Mouse (Mus musculus): ENCODE results near the gene Mme.

Gene Mme

DNA sequence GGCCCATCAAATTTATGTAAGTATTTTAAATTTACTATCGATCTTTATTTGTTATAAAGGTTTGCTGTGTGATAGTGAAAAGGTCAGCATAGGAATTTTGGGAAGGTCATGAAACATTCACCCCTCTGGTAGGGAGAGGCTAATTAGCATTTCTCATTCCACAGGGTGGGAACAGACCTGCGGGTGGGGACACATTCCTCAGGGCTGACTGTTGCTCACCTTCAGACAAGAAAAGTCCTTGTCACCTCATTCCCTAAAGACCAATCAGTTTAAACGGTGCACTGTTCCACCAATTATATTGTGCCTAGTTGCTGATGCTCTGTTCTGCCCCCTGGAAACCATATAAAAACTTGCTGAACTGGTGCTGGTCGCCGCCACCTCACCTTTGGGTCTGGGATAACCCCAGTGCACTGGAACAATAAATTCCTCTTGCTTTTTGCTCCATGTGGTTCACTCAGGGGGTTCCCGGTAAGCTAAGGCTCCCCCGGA is at the start of gene Mme:
Mme (plus strand) TSS at position 439 of the 489 bp plus-strand sequence.
- no peak for DNase-seq (ENCODE audit: low spot score in 2 of 2)

DNA sequence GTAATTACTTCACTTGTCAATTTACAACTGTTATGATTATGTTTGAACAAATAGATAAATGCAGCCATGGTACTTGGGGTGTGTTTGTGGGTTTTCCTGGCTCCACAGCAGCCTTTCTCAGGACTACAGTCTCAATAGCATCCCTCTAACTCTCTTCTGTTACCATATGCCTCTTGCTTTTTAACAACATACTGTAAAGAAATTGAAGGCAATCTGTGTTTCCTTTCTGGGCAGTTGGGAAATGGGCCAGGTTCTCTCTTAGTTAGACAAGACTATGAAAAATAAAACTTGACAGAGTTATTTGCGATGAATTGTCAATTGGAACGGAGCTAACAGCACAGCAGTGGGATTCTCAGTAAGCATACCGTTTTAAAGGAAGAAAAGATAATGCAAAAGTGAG is 44.8 kb upstream of the Mme start:
- no peak for DNase-seq (ENCODE audit: low spot score in 2 of 2)

DNA sequence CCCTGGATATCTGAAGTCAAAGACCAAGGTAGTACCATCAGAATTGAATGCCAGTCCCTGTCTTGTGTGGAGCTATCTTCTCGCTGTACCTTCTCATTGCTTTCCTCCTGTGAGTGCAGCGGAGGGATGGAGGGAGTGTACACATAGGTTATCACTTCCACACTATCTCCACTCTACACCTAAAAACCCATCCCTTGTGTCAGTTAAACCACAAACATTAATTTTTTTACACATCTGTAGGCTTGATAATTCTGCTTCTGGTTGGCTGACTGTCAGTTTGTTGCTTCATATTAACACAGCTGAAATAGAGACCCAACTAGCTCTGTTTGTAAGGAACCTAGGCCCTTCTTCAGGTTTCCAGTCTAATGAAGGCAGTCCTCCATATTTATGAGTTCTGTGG is 43.3 kb upstream of the Mme start:
- DNase-seq (ENCODE audit: low spot score in 2 of 2), result no peak

DNA sequence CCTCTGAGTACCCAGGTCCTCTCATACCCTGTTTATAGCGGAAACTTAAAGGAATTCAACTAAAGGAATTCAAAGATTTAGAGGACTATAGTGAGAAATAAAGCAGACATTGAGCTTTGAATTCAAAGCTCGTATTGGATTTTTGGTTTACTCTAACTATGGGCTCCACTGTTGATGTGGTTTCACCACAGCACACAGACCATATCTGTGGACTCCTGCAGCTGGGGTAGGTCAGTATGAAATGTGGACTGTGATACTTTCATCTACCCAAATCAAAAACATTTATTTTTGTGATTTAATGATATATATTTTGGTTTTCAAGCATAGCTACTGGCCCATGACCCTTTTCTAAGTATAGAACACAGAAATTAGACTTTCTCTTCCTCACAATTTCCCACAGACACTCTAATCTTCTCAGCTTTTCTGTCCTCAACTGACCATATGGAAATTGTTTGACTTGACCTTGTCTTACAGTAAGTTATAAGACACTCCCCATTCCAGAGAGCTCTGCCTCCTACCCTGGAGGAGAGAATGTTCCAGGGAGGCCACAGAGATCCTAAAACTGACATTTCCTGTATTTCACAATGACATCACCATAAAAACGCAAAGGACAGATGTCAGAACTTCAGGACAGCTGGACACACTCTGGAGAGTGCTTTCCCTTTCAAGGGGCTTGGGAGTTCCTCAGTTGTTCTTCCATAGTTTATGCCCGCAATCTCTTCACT is 19.3 kb upstream of the Mme start:
- DNase-seq (ENCODE audit: low spot score in 2 of 2), result no peak

DNA sequence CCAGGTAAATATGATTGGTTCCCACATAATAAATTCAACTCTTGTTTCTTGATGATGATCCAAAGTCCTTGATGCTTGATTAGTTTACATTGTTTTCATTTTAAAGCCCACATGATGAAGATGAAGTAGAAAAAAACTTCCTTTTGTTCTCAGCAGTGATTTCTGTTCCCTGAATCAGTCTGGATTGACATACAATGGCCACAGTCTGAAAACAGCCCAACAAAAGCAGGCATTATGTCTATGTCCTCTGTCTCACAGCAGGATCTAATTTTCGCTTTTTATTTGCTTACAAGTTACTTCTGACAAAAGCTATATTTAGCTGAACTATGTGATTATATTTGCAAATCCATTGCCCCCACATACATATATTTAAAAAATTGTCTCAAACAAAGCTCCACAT is 17.7 kb upstream of the Mme start:
- DNase-seq (ENCODE audit: low spot score in 2 of 2), result no peak

DNA sequence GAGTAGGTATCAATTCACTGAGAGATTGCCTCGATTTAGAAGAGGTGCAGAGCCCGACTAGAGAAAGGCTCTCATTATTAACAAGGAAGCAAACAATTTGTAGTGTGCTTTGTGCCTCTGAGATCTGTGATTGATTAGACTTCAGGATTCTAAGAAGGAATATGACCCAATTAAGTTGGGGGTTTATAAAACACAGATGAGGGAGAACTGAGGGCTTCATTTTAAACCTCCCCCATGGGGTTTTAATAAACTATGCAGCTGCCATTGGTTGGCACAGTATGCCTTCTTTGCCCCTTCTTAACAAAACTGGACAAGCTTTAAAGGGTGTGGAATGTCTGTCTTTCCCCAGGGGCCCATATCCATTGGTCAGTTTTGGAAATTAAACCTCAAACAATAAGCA is 5.4 kb upstream of the Mme start:
- DNase-seq (ENCODE audit: low spot score in 2 of 2), result no peak

DNA sequence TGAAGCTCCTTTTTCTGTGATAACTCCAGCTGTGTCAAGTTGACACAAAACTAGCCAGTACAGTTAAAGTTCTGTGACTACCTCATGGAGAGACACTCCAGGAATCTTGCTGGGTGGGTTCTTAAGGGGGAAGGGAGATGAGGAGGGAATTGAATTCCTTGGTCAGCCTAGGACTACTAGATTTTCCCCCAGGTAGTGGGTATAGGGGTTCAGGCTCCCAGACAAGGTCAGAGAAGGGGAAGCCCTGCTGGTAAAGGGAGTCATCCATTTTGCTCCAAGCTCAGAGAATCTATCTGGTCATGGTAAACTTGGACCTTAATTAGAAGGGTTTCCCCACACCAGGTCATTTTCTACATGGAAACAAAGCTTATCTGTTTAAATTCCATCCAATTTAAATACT is 2.4 kb downstream of the Mme start:
- DNase-seq (ENCODE audit: low spot score in 2 of 2), result no peak

DNA sequence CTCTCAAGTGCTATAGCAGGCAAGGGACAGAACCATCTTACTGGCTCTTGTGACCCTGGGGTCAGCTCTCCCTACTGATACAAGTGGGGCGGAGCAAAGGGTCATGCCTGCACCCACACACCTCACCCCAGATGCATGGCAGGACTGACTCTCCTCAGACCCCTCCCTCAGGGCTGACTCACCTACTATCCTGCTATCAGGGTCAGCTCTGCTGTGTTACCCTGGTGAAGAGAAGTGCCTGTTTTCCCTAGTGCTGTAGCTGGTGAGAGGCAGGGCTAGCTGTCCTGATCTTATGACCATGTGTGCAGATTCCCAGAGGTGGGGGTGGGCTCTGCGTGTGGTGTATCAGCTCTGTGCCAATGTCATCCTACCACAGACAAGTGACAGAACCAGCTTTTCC is 30.8 kb downstream of the Mme start:
- DNase-seq (ENCODE audit: low spot score in 2 of 2), result no peak

DNA sequence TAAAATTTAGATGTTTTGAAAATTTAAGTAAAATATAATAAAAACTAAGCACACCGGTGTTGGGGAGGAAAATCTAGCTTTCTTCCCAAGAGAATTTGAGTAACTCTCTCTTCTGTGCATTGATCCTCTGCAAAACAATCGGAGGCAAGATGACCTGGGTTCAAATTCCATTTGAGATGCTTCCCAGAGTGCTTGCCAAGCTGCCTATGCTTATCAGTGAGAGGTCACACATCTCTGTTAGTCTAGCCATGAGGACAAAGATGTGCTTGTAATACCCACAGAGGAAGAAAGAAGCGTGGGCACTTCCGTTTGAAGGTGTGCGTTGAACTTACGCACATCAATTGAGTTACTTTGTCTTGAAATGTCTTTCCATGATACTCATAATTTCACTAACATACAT is 53.0 kb downstream of the Mme start:
- no peak for DNase-seq (ENCODE audit: low spot score in 2 of 2)

DNA sequence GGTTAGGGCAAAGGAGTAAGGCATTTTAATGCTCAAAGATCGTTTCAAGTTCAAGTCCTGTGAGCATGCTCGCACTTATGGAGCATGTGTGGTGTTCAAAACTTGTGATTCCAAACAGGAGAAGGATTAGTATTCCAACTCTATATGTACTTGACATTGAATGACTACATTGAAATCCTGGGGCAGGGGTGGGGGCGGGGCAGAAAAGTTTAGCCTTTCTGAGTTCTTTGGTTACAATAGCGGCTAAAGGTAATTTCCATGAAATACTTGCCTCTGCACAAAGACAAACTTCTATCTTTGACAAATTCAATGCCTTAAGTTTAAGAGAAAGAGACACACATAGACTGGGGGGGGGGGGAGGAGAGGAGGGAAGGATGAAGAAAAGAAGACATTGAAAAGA is 53.5 kb downstream of the Mme start:
- DNase-seq (ENCODE audit: low spot score in 2 of 2), result no peak

DNA sequence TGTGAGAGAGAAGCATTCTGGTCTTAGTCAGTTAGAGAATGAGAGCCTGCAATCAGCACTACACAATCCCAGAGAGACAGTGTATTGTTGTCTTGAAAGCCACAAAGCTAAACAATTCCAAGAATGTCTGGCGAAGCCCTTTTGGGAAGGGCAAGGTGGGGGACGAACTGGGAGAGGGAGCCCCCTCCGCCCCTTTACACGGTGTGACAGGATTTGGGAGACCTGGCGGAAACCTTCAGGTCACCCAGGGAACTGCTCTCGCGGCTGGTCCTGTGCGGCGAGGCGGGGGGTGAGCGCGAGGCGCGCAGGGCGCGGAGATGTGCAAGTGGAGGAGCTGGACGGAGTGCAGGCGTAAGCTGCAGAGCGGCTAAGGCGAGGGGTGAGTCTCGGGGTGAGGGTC is 53.9 kb downstream of the Mme start:
- no peak for DNase-seq (ENCODE audit: low spot score in 2 of 2)

DNA sequence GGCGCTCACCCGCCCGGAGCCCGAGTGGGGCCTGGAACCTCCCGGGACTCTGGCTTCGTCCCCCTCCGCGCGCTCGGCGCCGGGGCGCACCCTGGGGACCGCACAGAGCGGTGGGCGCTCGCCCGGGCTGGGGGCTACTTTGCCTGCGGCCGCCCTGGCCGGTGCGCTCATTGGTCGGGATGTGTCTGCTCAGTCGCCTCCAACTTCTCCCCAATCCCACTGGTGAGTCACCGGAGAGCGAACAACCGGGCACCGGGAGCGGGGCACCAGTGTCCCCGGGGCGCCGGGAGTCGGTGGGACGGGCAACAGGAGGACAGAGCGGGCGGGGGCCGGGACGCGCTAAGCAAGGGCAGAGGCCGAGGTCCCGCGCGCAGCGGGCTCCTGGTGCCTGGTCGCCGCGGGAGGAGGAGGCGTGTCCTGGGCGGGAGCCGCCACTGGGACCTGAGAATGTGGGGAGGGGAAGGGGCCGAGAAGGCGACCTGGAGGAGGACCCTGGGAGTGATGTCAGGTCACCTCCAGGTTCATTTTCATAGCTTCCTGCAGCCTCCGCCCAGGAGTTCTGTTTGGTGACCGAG is 54.4 kb downstream of the Mme start:
- DNase-seq (ENCODE audit: low spot score in 2 of 2), result peak in 1 of 2 experiments; percentile 61

DNA sequence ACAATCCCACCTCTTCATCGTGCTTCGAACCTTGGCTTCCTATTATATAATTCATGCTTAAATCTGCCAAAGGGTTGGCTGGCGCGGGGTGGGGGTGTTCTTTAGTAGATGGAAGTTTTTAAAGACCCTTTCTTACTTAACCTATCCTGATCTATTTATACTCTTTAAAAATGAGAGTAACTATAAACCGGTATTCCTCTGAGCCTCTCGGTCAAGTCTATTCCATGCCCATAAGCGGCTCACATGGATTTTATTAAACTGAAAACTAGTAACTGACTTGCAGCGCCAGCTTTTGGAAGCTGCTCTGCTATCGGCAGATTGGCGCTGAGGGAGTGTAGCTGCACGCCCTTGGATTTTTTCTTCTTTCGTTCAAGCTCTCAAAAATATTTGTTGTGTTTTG is 55.1 kb downstream of the Mme start:
- no peak for DNase-seq (ENCODE audit: low spot score in 2 of 2)

DNA sequence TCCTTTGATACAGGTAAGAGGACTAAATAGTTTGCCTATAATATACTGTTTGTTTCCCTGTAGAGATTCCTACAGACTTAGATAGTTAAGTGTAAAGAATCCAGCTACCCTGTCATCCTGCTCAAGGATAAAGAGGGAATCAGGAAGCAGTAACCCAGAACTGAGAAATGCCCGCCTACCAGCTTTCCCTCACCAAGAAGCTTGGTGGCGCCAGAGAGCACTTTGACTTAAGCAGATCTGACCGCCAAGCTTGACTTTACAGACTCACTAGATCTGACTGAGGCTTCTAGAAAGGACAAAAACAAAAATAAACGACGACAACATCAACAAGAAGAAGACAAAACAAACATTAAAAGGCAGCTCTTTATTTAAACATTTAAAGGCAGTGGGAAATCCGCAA is 56.5 kb downstream of the Mme start:
- no peak for DNase-seq (ENCODE audit: low spot score in 2 of 2)

DNA sequence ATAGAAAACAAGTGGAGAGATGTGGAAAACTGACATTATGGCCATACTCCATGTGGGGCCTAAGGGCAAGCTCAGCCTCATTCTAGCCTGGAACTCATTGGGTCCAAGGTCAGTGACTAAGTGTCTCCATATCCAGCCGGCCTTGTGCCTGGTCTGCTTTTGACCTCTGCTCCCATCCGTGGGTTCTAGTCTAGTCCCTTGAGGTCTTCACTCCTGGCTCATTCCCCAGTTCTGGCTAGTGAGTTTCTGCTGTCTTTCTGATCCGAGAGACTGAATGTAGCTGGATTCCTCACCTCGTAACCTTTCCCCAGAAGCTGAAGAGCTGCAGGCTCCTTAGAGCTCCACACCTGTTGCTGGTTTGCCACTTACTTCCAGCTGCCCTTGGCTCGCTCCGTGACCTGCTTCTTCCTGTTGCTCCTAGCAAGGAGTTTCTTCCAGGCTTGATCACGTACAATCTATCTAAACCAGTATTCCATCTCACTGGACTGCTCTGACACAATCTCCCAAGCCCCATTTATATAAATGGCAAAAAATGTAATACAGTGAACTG is 73.9 kb downstream of the Mme start:
- DNase-seq (ENCODE audit: low spot score in 2 of 2), result no peak

DNA sequence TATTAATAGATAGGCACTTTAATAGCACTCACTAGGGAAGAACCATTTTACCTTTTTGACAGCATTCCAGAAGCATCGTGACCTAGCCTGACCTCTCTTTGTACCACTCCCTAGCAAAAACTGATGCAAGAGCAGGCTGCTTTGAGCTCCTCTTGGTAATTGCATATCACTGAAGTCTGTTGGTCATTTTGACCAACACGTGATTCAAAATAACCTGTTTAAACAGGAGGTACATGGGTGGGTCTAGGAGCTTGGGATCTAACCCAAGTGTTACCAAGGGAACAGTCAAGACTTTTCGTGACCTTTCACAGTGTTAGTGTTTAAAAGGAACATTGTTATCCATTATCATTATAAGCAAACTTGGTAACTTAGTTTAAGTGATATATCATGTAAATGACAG is 76.2 kb downstream of the Mme start:
- no peak for DNase-seq (ENCODE audit: low spot score in 2 of 2)

DNA sequence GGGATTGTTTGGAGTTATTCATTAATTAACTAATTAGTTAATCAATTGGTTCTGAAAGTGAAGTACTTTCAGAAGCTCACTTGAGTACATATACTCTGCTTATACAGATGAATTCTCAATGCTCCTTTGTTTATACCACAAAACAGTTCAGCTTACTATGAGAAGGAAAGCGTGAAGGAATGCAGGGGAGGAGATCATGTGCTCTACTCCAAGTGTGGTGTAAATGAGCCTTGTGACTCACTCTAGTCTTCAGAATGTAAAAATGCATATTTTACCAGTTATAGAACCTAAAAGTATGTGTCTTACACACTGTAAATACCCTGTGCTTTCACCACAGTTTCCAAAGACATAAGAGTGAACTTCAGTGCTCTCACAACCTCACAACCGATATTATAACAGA is 84.3 kb downstream of the Mme start:
- no peak for DNase-seq (ENCODE audit: low spot score in 2 of 2)

DNA sequence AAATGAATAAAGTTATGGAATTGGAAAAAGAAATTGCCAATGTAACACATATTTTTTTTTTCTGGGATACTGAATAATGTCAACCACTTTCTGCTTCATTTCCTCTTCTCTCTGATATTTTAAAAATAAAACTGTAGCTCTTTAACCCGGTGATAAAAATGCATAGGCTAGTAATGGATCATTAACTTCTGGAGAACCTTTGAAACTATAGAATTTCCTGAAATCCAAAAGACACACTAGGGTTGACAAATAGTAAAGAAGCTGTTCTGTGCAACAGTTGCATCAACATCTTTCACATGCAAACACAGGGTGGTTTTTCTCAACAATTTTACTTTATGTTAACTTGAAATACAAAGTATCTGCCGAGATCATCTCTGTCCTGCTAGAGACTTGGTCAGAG is 98.8 kb downstream of the Mme start:
- DNase-seq (ENCODE audit: low spot score in 2 of 2), result no peak

DNA sequence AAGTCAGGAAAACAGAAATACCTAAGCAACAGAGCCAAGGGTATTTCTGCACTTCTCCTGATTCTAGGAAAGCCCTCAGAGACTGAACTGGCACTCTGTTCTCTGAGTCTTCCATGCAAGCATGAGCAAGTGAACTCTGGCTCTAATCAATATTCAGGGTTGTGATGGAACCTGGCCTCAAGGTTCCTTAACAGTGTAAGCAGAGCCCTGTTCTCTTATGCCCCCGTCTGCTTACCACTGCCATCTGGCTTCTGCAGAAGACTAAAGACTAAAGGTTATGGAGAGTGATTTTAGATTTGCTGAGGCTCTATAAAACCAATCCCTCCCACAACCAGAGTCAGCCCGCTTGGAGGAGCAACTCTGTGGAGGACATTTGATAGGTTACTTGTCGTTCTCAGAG is 99.2 kb downstream of the Mme start:
- DNase-seq (ENCODE audit: low spot score in 2 of 2), result no peak

DNA sequence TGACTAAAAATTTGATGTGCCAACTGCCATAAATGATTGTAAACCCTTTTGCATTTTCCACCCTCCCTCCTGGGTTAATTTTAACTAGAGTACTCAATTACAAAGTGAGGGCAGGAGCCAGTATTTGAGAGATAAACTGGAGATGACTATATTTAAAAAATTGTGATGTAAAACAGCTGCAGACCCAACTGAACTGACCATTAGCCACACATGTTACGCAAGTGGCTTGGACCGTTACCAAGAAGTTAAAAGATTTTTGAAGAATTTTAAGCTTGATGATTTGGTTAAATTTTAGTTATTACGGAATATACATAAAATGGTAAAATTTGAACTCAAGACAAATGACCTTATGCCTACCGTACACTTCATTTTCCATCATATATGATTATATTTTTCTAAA is 100.1 kb downstream of the Mme start:
- DNase-seq (ENCODE audit: low spot score in 2 of 2), result no peak

DNA sequence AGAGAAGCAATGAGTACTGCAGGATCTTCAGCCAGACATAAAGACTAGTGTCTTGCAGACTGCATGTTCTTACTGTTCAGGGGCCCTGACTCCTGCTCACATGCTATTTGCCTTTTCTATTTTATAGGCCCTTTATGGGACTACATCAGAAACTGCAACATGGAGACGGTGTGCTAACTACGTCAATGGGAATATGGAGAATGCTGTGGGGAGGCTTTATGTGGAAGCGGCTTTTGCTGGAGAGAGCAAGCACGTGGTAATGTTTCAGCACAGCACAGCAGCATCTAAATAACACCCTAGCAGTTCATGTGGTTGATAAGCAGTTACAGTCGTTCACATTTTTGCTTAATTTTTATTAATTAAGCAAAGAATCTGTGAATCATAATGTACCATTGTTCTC is 103.7 kb downstream of the Mme start:
- DNase-seq (ENCODE audit: low spot score in 2 of 2), result no peak

DNA sequence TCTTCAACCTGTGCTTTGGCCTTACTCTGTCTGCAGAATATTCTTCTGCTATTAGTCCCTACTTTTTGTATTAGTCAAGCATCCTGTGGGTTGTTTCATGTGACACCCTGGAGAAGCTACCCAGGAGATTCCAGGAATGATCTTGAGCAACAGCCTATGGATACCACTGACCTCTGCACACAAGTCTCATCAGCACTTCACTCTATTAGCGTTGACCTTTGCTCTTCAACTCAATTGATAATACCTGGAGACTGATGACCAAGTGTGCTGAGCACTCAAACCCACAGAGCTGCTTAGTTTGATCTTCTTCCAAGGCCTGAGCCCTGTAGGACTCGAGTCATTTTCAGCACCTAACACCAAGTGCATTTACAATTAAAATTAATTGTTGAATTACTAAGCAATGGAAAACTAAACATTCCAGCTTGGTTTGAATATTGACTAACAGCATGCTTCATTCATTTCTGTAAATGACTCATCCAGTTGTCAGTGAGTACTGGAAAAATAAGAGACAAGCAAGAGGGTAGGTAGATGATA is 107.6 kb downstream of the Mme start:
- no peak for DNase-seq (ENCODE audit: low spot score in 2 of 2)

DNA sequence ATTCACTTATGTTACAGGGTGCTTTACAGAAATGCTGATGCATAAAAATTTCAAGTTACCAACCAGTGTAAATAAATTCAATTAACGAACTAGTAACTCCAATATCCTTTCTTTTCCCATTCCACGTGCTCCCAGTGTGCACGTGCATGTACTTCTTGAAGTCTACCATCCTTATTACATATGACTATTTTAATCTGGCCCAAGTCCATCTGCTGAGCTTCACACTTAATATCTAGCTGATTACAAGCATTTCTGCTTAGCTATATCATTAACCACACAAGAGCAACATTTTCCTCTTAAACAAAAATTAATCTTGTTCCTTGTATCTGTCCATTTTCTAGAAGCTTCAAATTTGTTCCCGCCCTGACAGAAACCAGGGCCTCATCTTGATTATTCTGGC is 108.9 kb downstream of the Mme start:
- no peak for DNase-seq (ENCODE audit: low spot score in 2 of 2)

Data from spleen, postnatal 4 days (tissue).